ENCODE assay signal across 9 mouse cellular contexts in genomic region chr7:132888518-132889249, GRCm38 (mm10).
"Had no signal": no experiment of that assay in that cellular context is flagged by ENCODE, and none has a peak within 500 bp of the region (broad histone marks: within the 10 kb centered on the region; RNA-seq: fewer than 3 reads in every experiment).

No protein-coding gene starts in this region.

- DNase-seq: kidney, adult 9 months; kidney, postnatal 4 days; liver; liver, embryonic 13.5 days; liver, postnatal 0 days; midbrain, embryonic 14.5 days; right cerebral cortex, postnatal 14 days; thymus, postnatal 36 days had no signal

- ATAC-seq: intestine, postnatal 0 days; liver, postnatal 0 days had no signal
